Mouse (Mus musculus): ENCODE data around the gene Gm20806. TPM values are rescaled to one million over a fixed set of nuclear protein-coding genes. Genes with fewer than 3 reads are reported as not detected.
"Not testable (repeated sequence)": the region's sequence is repeated elsewhere in the genome, so short reads cannot be mapped to it uniquely, and the experiment has no call there.

Gm20806 gene
- total RNA-seq (2014; fragmentation: Nextera tagmentation) (not detected in 2 replicates), total RNA-seq (2017) (not detected in 2 replicates)

GRCm38 (mm10) chrY:78837956-78838355 is at the start of gene Gm20806:
Gene Gm20806, minus strand, starts transcription at chrY:78838056.
- ATAC-seq (replicated peaks; ENCODE audit: low FRiP score, low TSS enrichment, poor library complexity, severe bottlenecking), result not testable (repeated sequence)
